Mouse (Mus musculus) G1E (cell line): ENCODE data around the gene Trpv4. TPM values are rescaled to one million over a fixed set of nuclear protein-coding genes. Genes with fewer than 3 reads are reported as not detected.

Source experiments
- ATAC-seq: 2 replicates; pipeline ENCODE4 v1.8.0; 2016; ENCODE audit warnings: mild to moderate bottlenecking; ENCODE audit not compliant: insufficient number of reproducible peaks, poor library complexity, low FRiP score, severe bottlenecking; ENCODE audit errors: extremely low read depth
- DNase-seq: peaks from one replicate; pipeline ENCODE4 v3.0.0; 2012; ENCODE audit warnings: low spot score
- H3K27me3 ChIP-seq: 2 replicates; pipeline ENCODE4 v1.6.1; 2012; ENCODE audit warnings: mild to moderate bottlenecking, low read length, inconsistent platforms; ENCODE audit not compliant: insufficient read depth
- H3K36me3 ChIP-seq: replicated peaks from 2 replicates; pipeline ENCODE3; 2012; ENCODE audit warnings: mild to moderate bottlenecking, inconsistent platforms
- H3K4me1 ChIP-seq: 2 replicates; pipeline ENCODE4 v1.6.1; 2012; ENCODE audit warnings: low read depth, low read length, inconsistent platforms, mixed read lengths; ENCODE audit not compliant: insufficient read depth
- H3K4me3 ChIP-seq: 2 replicates; pipeline ENCODE4 v1.5.1; 2012; ENCODE audit warnings: low read depth, mild to moderate bottlenecking, inconsistent platforms, low read length, moderate library complexity, mixed read lengths
- H3K9me3 ChIP-seq: replicated peaks from 2 replicates; pipeline ENCODE4 v1.6.1; 2012; ENCODE audit warnings: inconsistent platforms
- CTCF ChIP-seq: IDR thresholded peaks from 2 replicates; pipeline ENCODE4 v1.5.1; 2012; ENCODE audit warnings: low read depth, low read length, inconsistent platforms, mixed read lengths
- GATA1 ChIP-seq: IDR thresholded peaks from 2 replicates; pipeline ENCODE4 v1.6.1; 2012; ENCODE audit warnings: borderline replicate concordance, low read length, inconsistent platforms, mixed read lengths
- GATA2 ChIP-seq: IDR thresholded peaks from 2 replicates; pipeline ENCODE4 v1.6.1; 2012; ENCODE audit warnings: low read depth, low read length, inconsistent platforms, borderline replicate concordance
- POLR2AphosphoS5 ChIP-seq: IDR thresholded peaks from 2 replicates; pipeline ENCODE4 v1.6.1; 2012; ENCODE audit warnings: low read depth, low read length, inconsistent platforms; ENCODE audit not compliant: insufficient replicate concordance
- TAL1 ChIP-seq: conservative IDR thresholded peaks from 2 replicates; pipeline ENCODE4 v1.6.1; 2012; ENCODE audit warnings: low read depth, low read length, inconsistent platforms, mixed read lengths
- polyA plus RNA-seq: library from polyadenylated mRNA; stranded (reverse); fragments of >175 nt; gene quantifications from 2 replicates; pipeline ENCODE4 v1.2.3, GENCODE M21; 2012
- total RNA-seq, 2 experiments: library from RNA; stranded (forward) in 1 of 2; stranded (reverse) in 1 of 2; fragments of 200-1000 nt in 1 of 2; fragments of >200 nt in 1 of 2; fragmentation: Nextera tagmentation in 1 of 2; gene quantifications; 2 replicates each; pipeline ENCODE4 v1.2.3; 2014 to 2017

The Trpv4 gene
- total and polyA plus RNA-seq, 3 experiments: 0.11 TPM; not detected in 2

GRCm38 (mm10) chr5:114685986-114686385, 27.8 kb upstream of the Trpv4 start:
- peaks cover 40% of the 10 kb centered on the region for H3K4me1 ChIP-seq
- DNase-seq: no peak
- H3K27me3 ChIP-seq: no peaks in the 10 kb centered on the region; the same call in 1 of the 2 replicates
- ATAC-seq: no peak
- no peak overlapping the region for H3K4me3 ChIP-seq
- H3K9me3 ChIP-seq: no peaks in the 10 kb centered on the region
- TF ChIP-seq CTCF (no peak), POLR2AphosphoS5 (no peak), TAL1 (no peak), GATA1 (no peak), GATA2 (no peak)
- H3K36me3 ChIP-seq: peaks cover 54% of the 10 kb centered on the region

DNA sequence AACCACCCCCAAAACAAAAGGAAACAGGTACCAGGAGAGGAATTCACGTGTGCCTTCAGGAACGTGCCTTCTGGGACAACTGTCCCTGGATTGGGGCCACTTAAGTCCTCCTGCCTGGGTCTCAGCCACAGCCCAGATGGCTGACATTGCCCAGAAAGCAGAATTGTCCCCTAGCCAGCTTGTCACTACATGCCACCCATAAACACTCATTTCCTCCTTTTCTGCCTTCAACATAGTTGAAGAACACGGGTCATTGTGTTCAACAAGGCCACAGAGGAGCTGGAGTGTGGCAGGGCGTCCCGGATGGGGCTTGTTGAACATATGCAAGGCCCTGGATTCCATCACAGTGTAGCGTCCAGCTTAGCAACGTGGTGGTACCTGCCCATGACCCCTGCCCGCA, 23.5 kb upstream of the Trpv4 start:
- no peak for TF ChIP-seq CTCF
- no peak for TF ChIP-seq TAL1
- TF ChIP-seq GATA2: no peak
- TF ChIP-seq POLR2AphosphoS5: no peak
- no peak for TF ChIP-seq GATA1
- no peak for ATAC-seq

DNA sequence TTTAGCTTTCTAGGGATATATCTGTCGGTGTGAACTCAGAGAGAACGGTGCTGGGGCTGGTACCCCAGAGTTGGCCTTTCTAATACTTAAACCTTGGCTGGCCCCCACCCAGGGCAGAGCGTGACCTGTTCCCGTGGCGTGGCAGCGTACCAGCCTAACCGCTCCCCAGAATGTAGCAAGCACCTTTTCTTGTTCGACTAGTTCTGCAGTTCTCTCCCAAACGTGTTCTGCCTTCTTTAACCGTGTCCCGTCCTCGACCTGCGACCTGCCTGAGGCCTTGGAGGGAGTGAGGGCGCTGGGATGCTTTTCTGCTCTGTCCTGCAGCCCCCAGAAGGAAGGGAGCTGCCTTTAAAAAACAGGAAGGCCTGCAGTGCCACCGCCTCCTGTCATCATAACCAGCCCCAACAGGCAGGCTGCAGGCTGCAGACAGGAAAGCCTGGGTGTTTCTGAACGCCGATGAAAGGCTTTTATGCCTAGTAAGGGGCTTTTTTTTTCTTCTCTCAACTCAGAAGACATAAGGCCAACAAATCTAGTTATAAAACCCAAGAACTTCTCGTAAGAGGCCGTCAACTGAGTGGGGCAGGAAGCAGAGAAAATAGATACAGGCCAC, 22.6 kb upstream of the Trpv4 start:
- Histone ChIP-seq H3K4me3 (no peak overlapping the region), H3K4me1 (peaks cover 9% of the 10 kb centered on the region; the same call in 1 of the 2 replicates), H3K27me3 (no peaks in the 10 kb centered on the region; the same call in 1 of the 2 replicates), H3K9me3 (no peaks in the 10 kb centered on the region), H3K36me3 (peaks cover 86% of the 10 kb centered on the region)
- ATAC-seq (no peak), DNase-seq (no peak)
- TF ChIP-seq GATA2 (no peak), TAL1 (no peak), CTCF (no peak), GATA1 (no peak), POLR2AphosphoS5 (no peak)

More for the DNA sequence above, 23.5 kb upstream of the Trpv4 start:
- peaks cover 9% of the 10 kb centered on the region; the same call in 1 of the 2 replicates for H3K4me1 ChIP-seq
- DNase-seq: no peak
- peaks cover 77% of the 10 kb centered on the region for H3K36me3 ChIP-seq
- no peak overlapping the region for H3K4me3 ChIP-seq
- no peaks in the 10 kb centered on the region for H3K9me3 ChIP-seq
- H3K27me3 ChIP-seq: no peaks in the 10 kb centered on the region; the same call in 1 of the 2 replicates

DNA sequence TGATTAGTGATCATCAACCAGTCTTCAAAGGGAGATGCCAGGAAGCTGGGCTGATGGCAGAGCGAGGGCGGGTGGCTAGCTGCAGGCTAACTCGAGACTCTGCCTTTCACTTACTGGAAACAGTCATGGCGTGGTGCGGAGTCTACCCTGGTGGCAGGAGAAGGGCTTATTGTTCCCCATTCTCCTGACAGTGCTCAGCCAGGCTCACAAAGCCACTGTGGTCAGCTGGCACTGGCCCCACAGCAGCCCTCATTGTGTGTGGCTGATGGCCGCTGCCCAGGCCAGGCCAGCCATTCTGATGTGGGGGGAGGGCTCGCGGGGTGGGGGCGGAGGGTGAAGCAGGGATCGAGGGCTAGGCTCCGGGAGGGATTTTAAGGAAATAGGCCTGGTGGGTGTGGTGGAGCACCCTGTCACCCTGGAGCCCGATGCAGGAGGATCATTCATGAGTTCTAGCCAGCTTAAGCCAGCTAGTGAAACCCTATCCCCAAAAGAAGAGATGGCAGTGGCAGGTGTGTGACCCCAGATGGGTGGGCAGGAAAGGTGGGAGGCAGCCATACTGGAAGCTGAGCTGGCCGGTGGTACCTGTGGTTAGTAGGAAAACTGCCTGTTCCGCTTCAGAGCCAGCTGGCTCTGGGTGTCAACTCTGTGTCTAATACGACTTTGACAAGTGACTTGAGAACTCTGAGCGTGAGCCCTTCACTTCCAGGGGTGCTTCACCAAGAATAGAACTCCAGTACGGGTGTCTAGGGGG, 21.8 kb upstream of the Trpv4 start:
- no peaks in the 10 kb centered on the region for H3K9me3 ChIP-seq
- TF ChIP-seq POLR2AphosphoS5: no peak
- no peak for TF ChIP-seq GATA2
- no peak for TF ChIP-seq GATA1
- no peak for TF ChIP-seq CTCF
- no peak for TF ChIP-seq TAL1
- peaks cover 9% of the 10 kb centered on the region; the same call in 1 of the 2 replicates for H3K4me1 ChIP-seq
- DNase-seq: no peak
- peaks cover 88% of the 10 kb centered on the region for H3K36me3 ChIP-seq
- H3K4me3 ChIP-seq: no peak overlapping the region
- no peaks in the 10 kb centered on the region; the same call in 1 of the 2 replicates for H3K27me3 ChIP-seq
- ATAC-seq: no peak

- Histone ChIP-seq H3K9me3 (no peaks in the 10 kb centered on the region), H3K4me1 (0 out of 2 replicates have a peak, but pooled peaks cover 2% of the 10 kb centered on the region), H3K27me3 (no peaks in the 10 kb centered on the region), H3K36me3 (peaks cover 81% of the 10 kb centered on the region), H3K4me3 (no peak overlapping the region)
- ATAC-seq: no peak
- TF ChIP-seq CTCF (no peak), POLR2AphosphoS5 (no peak), GATA2 (no peak), TAL1 (no peak), GATA1 (no peak)
- no peak for DNase-seq
Observed at GRCm38 (mm10) chr5:114674594-114674993, 16.4 kb upstream of the Trpv4 start.

- Histone ChIP-seq H3K27me3 (no peaks in the 10 kb centered on the region), H3K4me3 (no peak overlapping the region), H3K4me1 (0 out of 2 replicates have a peak, but pooled peaks cover 2% of the 10 kb centered on the region), H3K9me3 (no peaks in the 10 kb centered on the region), H3K36me3 (peaks cover 73% of the 10 kb centered on the region)
- no peak for TF ChIP-seq POLR2AphosphoS5
- no peak for TF ChIP-seq GATA1
- 0 out of 2 replicates have a peak, but pooled peaks have one; percentile 12 for TF ChIP-seq CTCF
- TF ChIP-seq GATA2: no peak
- DNase-seq (no peak), ATAC-seq (no peak)
Observed at GRCm38 (mm10) chr5:114673114-114673513, 14.9 kb upstream of the Trpv4 start.
